ENCODE assay signal across 9 mouse cellular contexts in the genomic region with DNA sequence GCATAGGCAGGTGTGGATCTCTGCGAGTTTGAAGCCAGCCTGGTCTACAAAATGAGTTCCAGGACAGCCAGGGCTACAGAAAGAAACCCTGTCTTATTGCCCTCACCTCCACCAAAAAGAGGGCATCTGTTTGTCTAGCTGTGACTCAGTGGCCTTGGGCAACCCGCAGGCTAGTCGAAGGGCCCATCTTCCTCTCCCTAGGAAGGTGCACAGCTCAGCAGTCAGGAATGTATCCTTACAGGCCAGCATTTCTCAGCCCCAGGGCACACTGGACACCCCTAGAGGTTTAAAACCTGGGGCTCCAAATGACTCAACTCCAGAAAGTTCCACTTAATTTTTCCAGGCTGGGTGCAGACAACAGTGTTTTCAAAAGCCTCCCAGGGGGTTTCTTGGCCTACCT.
"Had no signal": no experiment of that assay in that cellular context is flagged by ENCODE, and none has a peak within 500 bp of the region (broad histone marks: within the 10 kb centered on the region; RNA-seq: fewer than 3 reads in every experiment).

No protein-coding gene starts in this region.

- H3K27ac ChIP-seq: limb, embryonic 13.5 days; liver, embryonic 14.5 days; midbrain, embryonic 13.5 days; neural tube, embryonic 12.5 days; stomach, postnatal 0 days had no signal

- H3K4me3 ChIP-seq: limb, embryonic 13.5 days; midbrain, embryonic 13.5 days; neural tube, embryonic 12.5 days had no signal

- H3K9ac ChIP-seq: limb, embryonic 13.5 days; liver, embryonic 14.5 days; midbrain, embryonic 13.5 days; neural tube, embryonic 12.5 days had no signal

- ATAC-seq: midbrain, embryonic 13.5 days had no signal

- H3K27me3 ChIP-seq: midbrain, embryonic 13.5 days; neural tube, embryonic 12.5 days had no signal

- DNase-seq: kidney, postnatal 25 days; layer of hippocampus, postnatal 36 days; left cerebral cortex, postnatal 4 days; lung, adult 18-20 months had no signal

- H3K36me3 ChIP-seq: limb, embryonic 13.5 days; midbrain, embryonic 13.5 days; neural tube, embryonic 12.5 days had no signal

- H3K9me3 ChIP-seq: limb, embryonic 13.5 days; midbrain, embryonic 13.5 days; neural tube, embryonic 12.5 days had no signal

- H3K4me2 ChIP-seq: limb, embryonic 13.5 days; midbrain, embryonic 13.5 days; neural tube, embryonic 12.5 days had no signal
